Mouse (Mus musculus) testis, adult 2 months (tissue): ENCODE measurements around the gene Prdx1. TPM values are rescaled to one million over a fixed set of nuclear protein-coding genes. Genes with fewer than 3 reads are reported as not detected.

Experiments
- H3K27ac ChIP-seq: fragments of 200-500 bp; 2 replicates; pipeline ENCODE4 v1.5.1; 2012; ENCODE audit warnings: low read depth, low read length; ENCODE audit not compliant: control insufficient read depth, insufficient read depth
- H3K27me3 ChIP-seq: fragments of 200-500 bp; 2 replicates; pipeline ENCODE4 v1.6.1; 2012; ENCODE audit warnings: mild to moderate bottlenecking, low read length, moderate library complexity; ENCODE audit not compliant: control insufficient read depth, insufficient read depth
- H3K36me3 ChIP-seq: fragments of 200-500 bp; 2 replicates; pipeline ENCODE4 v1.6.1; 2012; ENCODE audit warnings: mild to moderate bottlenecking, low read length; ENCODE audit not compliant: control insufficient read depth, insufficient read depth
- H3K4me1 ChIP-seq: fragments of 200-500 bp; 2 replicates; pipeline ENCODE4 v1.6.1; 2012; ENCODE audit warnings: low read length; ENCODE audit not compliant: control insufficient read depth, insufficient read depth
- H3K4me3 ChIP-seq: fragments of 200-500 bp; 2 replicates; pipeline ENCODE4 v1.5.1; 2012; ENCODE audit warnings: low read depth, mild to moderate bottlenecking, low read length, moderate library complexity, mixed read lengths; ENCODE audit not compliant: control insufficient read depth
- CTCF ChIP-seq: fragments of 200-500 bp; IDR thresholded peaks from 2 replicates; pipeline ENCODE4 v1.5.1; 2012; ENCODE audit warnings: low read depth, mild to moderate bottlenecking, inconsistent platforms, low read length, moderate library complexity; ENCODE audit not compliant: control insufficient read depth, insufficient read depth, insufficient replicate concordance
- POLR2A ChIP-seq: fragments of 200-500 bp; IDR thresholded peaks from 2 replicates; pipeline ENCODE4 v1.6.1; 2012; ENCODE audit warnings: low read depth, mild to moderate bottlenecking, inconsistent platforms, low read length, moderate library complexity; ENCODE audit not compliant: control insufficient read depth
- polyA plus RNA-seq: library from polyadenylated mRNA; depleted of rRNA; stranded (reverse); fragments of >200 nt; gene quantifications from 2 replicates; pipeline ENCODE4 v1.2.3, GENCODE M21; 2012

The Prdx1 gene
- polyA plus RNA-seq, 1 experiment = 77.9 TPM

- peaks cover 1% of the 10 kb centered on the region for H3K36me3 ChIP-seq
- H3K27ac ChIP-seq = no peak overlapping the region
- H3K4me3 ChIP-seq = peak overlapping the region; percentile 90
- no peaks in the 10 kb centered on the region for H3K4me1 ChIP-seq
- TF ChIP-seq POLR2A (no peak), CTCF (no peak)
- no peaks in the 10 kb centered on the region for H3K27me3 ChIP-seq
Measured at GRCm38 (mm10) chr4:116710154-116710553, 24.8 kb downstream of the Prdx1 start.

GRCm38 (mm10) chr4:116712536-116712935 lies 27.2 kb downstream of the Prdx1 start:
- no peak for TF ChIP-seq CTCF
- no peak for TF ChIP-seq POLR2A
- no peak overlapping the region for H3K27ac ChIP-seq

GRCm38 (mm10) chr4:116719396-116719795 lies 34.1 kb downstream of the Prdx1 start:
- no peak for TF ChIP-seq CTCF
- TF ChIP-seq POLR2A = no peak
- Histone ChIP-seq H3K27ac (no peak overlapping the region), H3K4me3 (peak overlapping the region; percentile 31; the same call in 1 of the 2 replicates), H3K36me3 (no peaks in the 10 kb centered on the region; the same call in 1 of the 2 replicates), H3K4me1 (0 out of 2 replicates have a peak, but pooled peaks cover 2% of the 10 kb centered on the region), H3K27me3 (no peaks in the 10 kb centered on the region)

More at GRCm38 (mm10) chr4:116712536-116712935, 27.2 kb downstream of the Prdx1 start:
- Histone ChIP-seq H3K27me3 (no peaks in the 10 kb centered on the region), H3K4me1 (no peaks in the 10 kb centered on the region), H3K36me3 (peaks cover 1% of the 10 kb centered on the region; the same call in 1 of the 2 replicates), H3K4me3 (no peak overlapping the region)

DNA sequence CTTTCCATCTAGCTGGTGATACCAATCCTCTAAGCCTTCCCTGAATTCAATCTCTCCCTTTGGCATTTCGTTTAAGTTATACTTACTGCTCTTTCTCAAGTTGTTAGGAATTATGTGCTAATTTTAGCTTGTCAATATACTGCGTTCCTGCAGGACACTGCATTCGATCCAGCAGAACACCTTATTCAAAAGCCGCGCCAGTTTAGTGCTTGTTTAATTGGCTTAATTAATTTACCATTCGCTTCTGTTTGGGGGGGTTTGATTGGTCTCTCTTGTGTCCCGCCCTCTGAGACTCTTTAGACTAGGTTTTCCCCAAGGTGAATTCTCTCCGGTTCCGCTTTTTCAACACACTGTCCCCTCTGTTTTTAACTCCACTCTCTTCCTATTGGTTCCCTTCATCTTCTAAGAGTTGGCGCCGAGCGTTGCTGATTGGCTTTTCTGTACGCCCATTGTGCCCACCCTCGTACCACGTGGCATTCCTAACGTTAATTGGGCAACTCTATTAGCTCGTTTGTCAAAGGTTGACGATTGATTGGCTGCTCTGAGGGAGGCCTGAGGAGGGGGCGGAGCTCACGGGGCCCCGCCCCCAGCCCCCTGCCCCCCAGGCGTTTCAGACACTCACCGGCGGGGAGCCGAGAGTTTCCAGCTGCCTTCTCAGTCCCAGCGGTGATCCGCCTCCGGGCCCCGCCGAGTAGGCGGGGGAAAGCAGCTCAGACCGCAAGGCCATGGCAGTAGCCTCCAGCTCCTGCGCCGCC lies 35.2 kb downstream of the Prdx1 start, which contains the start of gene Tesk2:
Tesk2 (plus strand) TSS at position 606 of the 755 bp plus-strand sequence.
- Histone ChIP-seq H3K4me1 (0 out of 2 replicates have a peak, but pooled peaks cover 2% of the 10 kb centered on the region), H3K27me3 (no peaks in the 10 kb centered on the region), H3K4me3 (peak within 1 kb of the TSS; percentile 86), H3K36me3 (no peaks in the 10 kb centered on the region; the same call in 1 of the 2 replicates), H3K27ac (peak within 1 kb of the TSS; percentile 85)
- TF ChIP-seq CTCF = no peak
- 0 out of 2 replicates have a peak, but pooled peaks have one; percentile 7 for TF ChIP-seq POLR2A

- 0 out of 2 replicates have a peak, but pooled peaks cover 2% of the 10 kb centered on the region for H3K4me1 ChIP-seq
- H3K27ac ChIP-seq = peak overlapping the region; percentile 85
- peak overlapping the region; percentile 86 for H3K4me3 ChIP-seq
- H3K27me3 ChIP-seq = no peaks in the 10 kb centered on the region
- no peaks in the 10 kb centered on the region; the same call in 1 of the 2 replicates for H3K36me3 ChIP-seq
- no peak for TF ChIP-seq CTCF
- no peak for TF ChIP-seq POLR2A
Measured at GRCm38 (mm10) chr4:116721098-116721628, 35.8 kb downstream of the Prdx1 start.

DNA sequence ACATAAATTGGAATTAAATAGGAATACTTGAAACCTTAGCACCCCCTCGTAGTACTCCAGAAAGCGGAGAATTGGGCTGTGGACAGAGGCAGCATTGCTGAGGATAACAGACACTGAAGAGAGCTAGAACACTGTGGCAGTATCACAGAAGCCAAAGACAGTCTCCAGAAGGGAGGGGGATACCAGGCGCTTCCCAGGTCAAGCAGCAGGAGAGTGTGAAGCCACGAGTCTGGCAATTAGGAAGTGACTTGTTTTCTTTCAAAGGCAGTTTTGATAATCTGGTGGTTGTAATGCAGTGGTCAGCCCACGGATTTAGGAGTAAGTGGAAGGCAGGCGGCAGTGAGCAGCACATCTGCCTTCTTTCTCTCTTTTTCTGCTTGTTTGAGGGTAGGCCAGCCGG lies 36.9 kb downstream of the Prdx1 start:
- H3K4me3 ChIP-seq = peak overlapping the region; percentile 63
- H3K36me3 ChIP-seq = no peaks in the 10 kb centered on the region; the same call in 1 of the 2 replicates
- no peaks in the 10 kb centered on the region for H3K27me3 ChIP-seq
- 0 out of 2 replicates have a peak, but pooled peaks cover 2% of the 10 kb centered on the region for H3K4me1 ChIP-seq
- no peak overlapping the region for H3K27ac ChIP-seq
- TF ChIP-seq POLR2A (no peak), CTCF (no peak)

DNA sequence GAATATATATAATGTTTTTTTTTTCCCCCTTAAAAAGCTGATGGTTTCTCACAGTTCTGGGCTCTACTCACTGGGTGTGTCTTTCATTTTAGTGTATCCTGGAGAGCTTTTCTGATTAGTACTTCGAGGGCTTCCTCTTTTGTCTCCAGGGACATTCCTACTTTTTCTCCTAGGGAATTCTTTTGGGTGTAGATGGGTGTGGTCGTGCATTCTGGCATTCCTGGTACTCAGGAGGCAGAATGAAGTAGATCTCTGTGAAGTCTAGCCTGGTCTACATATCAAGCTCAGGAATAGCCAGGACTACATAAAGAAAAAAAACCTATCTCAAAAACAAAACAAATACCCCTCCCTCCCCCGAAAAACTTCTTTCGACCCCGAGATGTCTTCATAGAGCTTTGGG lies 40.1 kb downstream of the Prdx1 start:
- Histone ChIP-seq H3K4me1 (0 out of 2 replicates have a peak, but pooled peaks cover 2% of the 10 kb centered on the region), H3K4me3 (no peak overlapping the region), H3K36me3 (no peaks in the 10 kb centered on the region; the same call in 1 of the 2 replicates), H3K27me3 (no peaks in the 10 kb centered on the region), H3K27ac (no peak overlapping the region)
- TF ChIP-seq CTCF (no peak), POLR2A (no peak)
